23 mouse cellular contexts compared by ENCODE assay signal in the genomic region with DNA sequence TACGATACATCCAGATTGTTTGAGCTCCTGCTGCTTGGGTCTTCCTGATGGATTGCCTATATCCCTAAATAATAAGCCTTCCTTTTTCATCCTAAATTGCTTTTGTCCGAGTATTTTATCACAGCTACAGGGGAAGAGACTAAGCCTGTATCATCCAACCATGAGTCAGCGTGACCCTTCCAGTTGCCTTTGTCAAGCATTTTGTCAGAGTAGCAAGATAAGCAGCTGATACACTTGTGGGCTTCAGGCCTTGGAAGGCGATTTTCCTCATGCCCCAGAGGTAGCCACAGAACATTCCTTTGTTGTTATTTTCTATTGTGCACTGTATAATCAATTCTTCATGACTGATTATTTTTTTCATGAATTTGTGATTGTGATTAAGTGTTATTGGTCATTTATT. TPM values are rescaled to one million over a fixed set of nuclear protein-coding genes. Genes with fewer than 3 reads are reported as not detected.
"Had no signal": no experiment of that assay in that cellular context is flagged by ENCODE, and none has a peak within 500 bp of the region (broad histone marks: within the 10 kb centered on the region; RNA-seq: fewer than 3 reads in every experiment).

No protein-coding gene starts in this region.

- H3K4me2 ChIP-seq: lung, embryonic 14.5 days; midbrain, embryonic 12.5 days had no signal

- DNase-seq: lung, adult 18-20 months; lung, embryonic 14.5 days; lung, postnatal 10 days; lung, postnatal 4 days; midbrain, embryonic 14.5 days; retina, postnatal 1 day; right cerebral cortex, adult 18-20 months; right cerebral cortex, postnatal 25 days; right cerebral cortex, postnatal 4 days; spleen, adult 18-20 months; thymus, adult 18-20 months; thymus, postnatal 14 days; thymus, postnatal 36 days had no signal

- H3K27ac ChIP-seq: liver, embryonic 14.5 days; midbrain, embryonic 10.5 days; midbrain, embryonic 12.5 days had no signal

- H3K36me3 ChIP-seq: midbrain, embryonic 10.5 days; midbrain, embryonic 12.5 days had no signal

- H3K4me3 ChIP-seq: midbrain, embryonic 10.5 days; midbrain, embryonic 12.5 days had no signal

- H3K9me3 ChIP-seq: midbrain, embryonic 10.5 days; midbrain, embryonic 12.5 days had no signal

- ATAC-seq: midbrain, embryonic 16.5 days had no signal

- H3K27me3 ChIP-seq: midbrain, embryonic 12.5 days had no signal

- H3K4me1 ChIP-seq: midbrain, embryonic 10.5 days; midbrain, embryonic 12.5 days had no signal

- H3K9ac ChIP-seq: liver, embryonic 14.5 days; lung, embryonic 14.5 days; midbrain, embryonic 12.5 days had no signal

RNA-seq across cellular contexts. Expression of a gene that starts 14.0 kb away (rescaled TPM):
- total RNA-seq: megakaryocyte, adult 5-6 weeks; megakaryocyte-erythroid progenitor cell, adult 5-6 weeks; neutrophil, adult 5-6 weeks had no signal
- polyA plus RNA-seq: liver, embryonic 14.5 days; liver, embryonic 16.5 days; small intestine, adult 2 months; thymus, postnatal 0 days had no signal
